Mouse (Mus musculus): ENCODE data around the gene Phlpp1.

The Phlpp1 gene
- long read RNA-seq, experiment 1, partial matches to known transcripts: 1 of 2 reads
- long read RNA-seq, experiment 1, other reads (novel, unspliced or antisense): 1 of 2 reads
- long read RNA-seq, experiment 2, partial matches to known transcripts: 3 of 4 reads
- long read RNA-seq, experiment 2, other reads (novel, unspliced or antisense): 1 of 4 reads

DNA sequence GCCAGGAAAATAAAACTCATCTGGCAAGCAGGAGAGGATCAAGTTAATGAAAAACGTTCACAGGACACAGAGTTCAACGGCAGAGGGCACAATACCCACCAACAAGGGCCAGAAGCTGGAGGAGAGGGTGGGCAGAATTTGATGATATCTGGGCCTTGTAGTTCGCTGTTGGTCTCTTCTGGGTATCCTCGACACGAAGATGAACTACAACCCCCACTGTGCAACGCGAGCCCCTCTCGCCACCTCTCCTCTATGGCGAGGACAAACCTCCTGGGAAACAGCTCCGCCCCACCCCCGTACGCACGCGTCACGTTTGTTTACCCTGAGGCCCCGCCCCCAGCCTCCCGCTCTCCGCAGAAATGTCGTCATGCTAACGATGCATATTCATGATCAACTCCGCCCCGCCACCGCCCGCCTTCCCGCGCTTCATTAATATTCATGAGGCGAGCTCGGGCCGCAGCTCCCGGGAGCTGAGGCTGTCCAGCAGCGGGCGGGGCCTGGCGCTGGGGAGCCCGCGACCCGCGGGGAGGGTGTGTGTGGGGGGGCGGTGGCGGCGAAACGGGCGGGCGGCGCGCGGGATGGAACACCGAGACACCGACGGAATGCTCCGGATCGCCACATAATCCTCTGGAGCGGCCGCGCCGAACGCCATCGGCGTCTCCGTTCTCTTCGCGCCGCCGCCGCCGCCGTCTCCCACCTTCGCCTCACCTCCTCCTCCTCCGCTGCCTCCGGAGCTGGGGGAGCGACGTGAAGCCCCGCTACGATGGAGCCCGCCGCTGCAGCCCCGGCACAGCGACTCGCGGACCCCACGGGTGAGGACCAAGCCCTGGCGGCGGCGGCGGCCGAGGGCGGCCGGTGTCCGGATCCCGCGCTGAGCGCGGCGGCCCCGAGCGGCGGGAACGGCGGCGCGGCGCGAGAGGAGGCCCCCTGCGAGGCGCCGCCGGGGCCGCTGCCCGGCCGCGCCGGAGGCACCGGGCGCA, at the start of gene Phlpp1:
Gene Phlpp1, plus strand, starts transcription at position 512 of the 980 bp plus-strand sequence.
- intact Hi-C loops (cut with DNase I): loop anchor here (2.0 to 10.0 kb wide), 2 partner anchors 143 to 223 kb away; no protein-coding TSS in a partner anchor

DNA sequence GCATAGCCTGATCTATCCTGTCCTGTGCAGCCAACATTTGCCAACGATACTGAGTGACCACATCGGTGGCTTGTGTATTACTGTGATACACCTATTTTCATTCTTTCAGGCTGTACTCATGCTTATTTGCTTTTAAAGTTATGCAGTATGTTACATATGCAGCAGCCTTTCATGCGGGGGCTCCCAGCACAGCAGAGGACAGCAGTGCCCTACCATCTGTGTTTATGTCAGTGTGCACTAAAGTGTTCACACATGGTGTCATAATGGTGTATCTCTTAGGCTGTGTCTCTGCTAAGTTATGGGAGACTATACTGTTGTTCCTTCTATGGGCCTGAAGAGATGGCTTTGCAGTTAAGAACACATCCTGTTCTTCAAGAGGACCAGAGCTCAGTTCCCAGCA, 45.0 kb upstream of the Phlpp1 start:
- intact Hi-C loops (cut with DNase I): no loop called here

DNA sequence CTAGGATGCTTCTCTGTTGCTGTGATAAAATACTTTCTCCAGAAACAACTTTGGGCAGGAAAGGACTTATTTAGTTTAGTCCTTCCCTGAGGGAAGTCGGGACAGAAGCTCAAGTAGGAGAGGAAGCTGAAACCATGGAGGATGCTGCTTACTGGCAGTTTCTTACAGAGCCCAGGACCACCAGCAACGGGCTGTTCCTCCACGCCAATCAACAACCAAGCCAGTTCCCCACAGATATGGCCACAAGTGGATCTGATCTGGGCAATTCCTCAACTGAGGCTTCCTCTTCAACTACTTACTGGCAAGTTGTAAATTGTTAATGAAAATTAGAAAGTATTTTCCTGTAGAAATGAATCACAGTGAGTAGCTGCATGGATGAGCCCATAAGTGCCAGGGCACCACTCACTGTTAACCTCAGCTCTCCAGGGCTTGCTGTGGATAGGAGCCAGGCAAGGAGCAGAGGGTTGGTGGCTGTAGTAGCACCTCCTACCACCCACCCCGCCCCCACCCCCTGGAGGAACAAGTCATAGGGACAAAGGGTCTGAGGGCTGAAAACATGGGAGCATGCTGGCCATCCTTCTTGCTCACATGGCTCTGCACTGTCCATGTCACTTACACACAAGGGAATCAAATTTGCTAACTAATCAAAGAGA, 39.7 kb upstream of the Phlpp1 start:
- intact Hi-C loops (cut with DNase I): no loop called here

DNA sequence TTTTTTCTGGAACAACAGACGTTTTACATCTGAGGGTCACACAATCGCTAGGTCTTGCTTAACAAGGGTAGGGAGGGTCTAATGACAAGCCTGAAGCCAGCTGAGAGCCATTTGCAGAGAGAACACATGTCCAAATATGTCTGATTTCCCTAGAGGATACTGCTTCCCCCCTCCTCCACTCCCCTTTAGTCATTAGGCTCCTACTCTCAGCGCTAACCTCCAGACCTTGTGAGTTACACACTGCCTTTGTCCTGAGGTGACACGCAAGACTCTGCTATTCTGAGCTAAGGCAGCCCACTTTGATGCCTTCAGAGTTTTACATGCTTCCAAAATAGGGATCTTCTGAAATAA, 39.2 kb upstream of the Phlpp1 start:
- intact Hi-C loops (cut with DNase I): no loop called here

DNA sequence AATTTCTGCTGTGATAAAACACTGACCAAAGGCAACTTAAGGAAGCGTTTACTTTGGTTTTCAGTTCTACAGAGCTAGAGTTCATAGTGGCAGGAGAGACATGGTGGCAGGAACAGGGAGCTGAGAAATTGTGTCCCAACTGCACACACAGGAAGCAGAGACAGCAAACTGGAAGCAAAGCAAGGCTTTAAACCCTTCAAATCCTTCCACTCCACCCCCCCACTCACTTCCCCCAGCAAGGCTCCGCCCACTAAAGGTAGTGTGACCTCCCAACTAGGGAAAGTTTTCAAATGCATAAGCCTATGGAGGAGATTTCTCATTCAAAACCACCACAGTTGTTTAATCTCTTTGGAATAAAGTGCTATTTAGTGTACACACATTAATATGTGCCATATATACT, 32.9 kb upstream of the Phlpp1 start:
- intact Hi-C loops (cut with DNase I): no loop called here

DNA sequence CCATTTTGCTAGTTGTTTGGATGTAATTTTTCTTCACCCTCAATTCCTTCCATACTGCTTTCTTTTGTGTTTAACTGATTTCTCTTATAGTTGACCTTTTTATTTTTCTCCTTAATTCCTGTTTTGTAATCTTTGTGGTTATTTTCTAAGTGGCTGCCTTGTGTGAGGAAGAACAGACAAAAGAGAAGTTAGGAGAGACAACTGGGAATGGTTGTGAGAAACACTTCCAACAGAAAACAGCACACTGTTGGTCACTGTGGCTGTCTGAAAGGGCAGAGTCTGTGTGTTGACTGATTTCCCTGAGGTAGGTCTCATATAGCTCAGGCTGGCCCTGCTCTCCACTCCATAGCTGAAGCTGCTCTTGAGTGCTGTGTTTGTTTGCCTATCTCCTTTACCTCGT, 32.4 kb upstream of the Phlpp1 start:
- intact Hi-C loops (cut with DNase I): no loop called here

DNA sequence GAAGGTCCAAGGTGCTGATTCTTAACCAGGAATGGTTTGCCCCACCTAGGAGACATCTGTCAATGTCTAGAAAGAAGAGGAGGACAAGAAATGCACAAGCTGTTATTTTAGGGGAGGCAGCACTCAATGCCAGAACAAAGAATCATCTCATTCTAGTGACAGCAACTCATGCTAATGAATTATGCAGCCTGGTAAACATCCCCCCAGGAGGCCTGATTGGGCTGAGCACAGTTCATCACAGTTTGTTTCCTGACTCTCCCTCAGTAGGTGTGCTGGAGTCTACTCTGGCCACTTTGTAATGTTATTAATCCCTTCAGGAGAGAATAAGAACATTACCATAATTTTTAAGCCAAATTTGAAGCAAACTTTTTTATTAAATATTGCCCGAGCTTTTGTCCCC, 29.5 kb upstream of the Phlpp1 start:
- intact Hi-C loops (cut with DNase I): no loop called here

DNA sequence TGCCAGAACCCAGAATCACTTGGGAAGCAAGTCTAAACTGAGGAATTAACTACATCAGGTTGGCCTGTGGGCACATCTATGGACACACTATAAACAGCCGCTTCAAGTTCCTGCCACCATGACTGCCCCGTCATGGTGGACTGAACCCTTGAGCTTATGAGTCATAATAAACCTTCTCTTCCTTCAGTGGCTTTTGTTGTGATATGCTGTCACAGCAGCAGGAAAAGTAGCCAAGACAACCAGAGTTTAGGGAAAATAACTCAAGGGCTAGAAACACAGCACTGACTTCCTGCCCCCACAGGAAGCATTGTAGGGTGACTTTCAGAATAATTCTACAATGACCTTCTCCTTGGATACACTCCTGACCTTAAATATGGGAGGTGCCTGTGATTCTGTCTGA, 27.0 kb upstream of the Phlpp1 start:
- intact Hi-C loops (cut with DNase I): no loop called here

DNA sequence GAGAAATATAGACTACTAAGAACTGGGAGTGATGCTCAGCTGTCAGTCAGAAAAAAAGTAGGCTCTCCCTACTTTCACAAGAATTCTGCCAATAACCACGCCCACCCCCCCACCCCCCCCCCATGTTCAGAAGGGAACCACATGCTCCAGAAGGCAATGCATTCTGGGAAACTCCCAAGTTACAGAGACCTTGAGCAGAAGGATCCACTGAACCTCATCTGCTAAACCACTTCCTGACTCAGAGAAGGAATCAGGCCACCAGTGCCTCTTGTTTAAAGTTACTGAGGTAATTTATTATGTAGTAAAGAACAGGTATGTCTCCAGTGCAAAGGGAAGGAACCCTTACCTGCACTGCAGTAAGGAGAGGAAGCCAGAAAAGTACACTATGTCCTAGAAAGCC, 26.5 kb upstream of the Phlpp1 start:
- intact Hi-C loops (cut with DNase I): no loop called here

DNA sequence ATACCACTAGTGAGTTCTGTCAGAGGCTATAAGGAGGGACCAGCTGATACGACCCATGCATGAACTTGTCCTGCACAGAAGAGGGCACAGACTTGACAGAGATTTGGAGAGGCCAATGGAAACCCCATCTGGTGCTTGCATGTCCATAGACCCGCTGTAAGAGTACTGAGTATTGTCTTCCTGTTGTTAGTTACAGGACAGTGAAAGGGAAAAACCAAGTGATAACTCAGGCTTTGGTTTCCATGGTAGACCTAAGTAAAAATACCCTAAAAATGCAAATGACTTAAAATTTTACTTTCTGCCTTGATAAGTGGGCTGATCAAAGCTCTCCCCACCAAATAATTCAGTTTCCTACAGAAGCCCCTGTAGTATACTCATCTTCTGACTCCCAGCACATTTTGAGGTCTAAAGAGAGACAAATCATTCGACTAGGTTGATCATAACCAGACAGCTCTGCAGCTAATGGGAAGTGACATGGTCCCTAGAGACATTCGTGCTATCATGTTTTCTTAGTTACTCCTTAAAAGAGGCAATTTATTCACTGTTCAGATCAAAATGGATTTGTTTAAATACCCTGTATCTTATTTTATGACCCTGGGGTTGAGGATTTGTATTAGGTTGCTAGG, 25.9 kb upstream of the Phlpp1 start:
- intact Hi-C loops (cut with DNase I): no loop called here

DNA sequence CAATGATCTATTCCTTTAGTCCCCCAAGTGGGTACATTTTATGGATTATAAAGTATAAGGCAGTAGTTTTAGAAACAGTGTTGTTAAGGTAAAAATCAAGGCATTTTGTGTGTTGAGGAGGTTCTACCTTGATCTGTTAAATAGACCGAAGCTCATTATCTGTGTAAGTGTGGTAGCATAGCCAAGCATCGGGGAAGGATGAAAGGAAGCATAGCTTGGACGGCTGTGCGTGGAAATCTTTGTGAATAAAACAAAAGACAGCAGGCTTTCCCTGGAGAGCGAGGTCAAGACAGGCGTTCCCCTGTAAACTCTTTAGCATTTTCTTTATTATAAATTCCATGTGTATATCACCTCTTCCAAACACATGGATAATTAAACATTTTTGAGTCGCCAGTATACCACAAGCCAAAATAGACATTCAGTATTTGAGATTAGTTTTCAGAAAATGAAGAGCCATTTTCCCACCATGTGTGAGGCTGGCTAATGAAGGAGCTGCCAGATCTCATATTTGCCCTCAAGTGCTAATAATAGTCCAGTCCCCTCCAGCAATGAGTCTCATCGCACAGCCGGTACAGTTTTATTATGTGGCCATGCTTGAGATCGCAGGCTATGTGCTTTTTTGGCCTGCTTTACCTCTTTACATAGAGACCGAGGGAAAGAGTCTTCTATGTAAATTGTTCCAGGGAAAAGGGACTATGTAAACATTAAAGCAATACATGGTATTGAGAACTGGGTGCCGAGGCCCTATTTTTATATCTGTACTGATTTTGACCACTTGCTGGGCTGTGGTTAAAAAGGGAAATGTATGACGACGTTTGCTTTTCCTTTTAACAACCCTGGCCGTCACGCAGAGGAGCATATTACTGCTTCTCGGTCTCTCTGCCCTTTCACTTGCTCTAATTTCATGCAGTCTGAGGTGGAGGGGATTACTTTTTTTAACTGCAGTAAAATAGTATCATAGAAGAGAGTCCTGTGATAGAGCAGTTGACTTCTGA, 22.9 kb upstream of the Phlpp1 start:
- intact Hi-C loops (cut with DNase I): no loop called here

DNA sequence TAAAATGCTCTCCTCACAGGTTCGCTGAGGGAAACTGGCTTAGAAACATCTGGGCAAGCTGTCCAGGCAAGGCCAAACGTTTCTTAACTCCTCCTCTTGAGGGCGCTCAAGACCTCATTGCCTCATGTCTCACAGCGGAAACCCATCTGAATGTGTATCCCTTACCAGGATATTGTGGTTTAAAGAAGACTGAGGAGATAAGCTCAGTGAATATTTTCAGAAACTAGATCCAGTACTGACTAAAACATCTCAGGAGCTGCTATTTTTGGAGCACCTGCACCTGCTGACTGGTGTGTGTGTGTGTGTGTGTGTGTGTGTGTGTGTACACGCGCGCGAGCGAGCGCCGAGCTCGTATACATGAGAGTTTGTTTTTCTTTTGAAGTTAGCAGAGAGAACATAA, 19.7 kb upstream of the Phlpp1 start:
- intact Hi-C loops (cut with DNase I): loop anchor here (5.0 kb wide), 2 partner anchors 80 to 240 kb away; no protein-coding TSS in a partner anchor

DNA sequence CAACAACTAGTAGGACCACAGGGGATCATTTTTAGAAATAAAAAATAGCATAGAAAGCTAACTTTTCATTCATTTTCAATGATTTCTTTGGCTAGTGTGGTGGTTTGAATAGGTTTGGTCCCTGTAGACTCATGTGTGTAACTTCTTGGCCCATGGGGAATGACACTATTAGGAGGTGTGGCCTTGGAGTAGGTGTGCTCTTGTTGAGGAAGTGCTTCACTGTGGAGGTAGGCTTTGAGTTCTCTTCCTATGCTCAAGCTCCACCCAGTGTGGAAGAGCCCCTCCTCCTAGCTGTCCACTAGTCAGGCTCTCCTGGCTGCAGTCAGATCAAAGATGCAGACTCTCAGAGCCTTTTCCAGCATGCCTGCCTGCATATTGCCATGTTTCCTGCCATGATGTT, 18.8 kb upstream of the Phlpp1 start:
- intact Hi-C loops (cut with DNase I): loop anchor here (5.0 kb wide), 2 partner anchors 80 to 240 kb away; no protein-coding TSS in a partner anchor

DNA sequence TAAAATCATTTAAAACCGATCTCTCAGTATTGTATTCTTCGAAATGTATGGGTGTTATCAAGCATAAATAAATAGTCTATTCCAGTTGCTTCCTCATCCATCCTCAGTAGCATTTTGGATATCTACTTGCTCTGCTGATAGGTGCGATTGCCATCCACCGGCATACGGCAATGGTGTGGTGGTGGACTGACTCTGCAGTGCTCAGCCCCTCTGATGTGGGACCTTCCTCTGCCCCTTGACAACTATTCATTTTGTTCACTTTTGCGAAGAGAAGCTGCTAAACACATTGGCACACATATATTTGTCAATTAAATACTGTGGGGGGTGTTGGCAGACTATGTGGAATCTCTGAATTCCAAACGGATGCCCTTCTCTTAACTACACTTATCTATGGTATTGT, 17.0 kb upstream of the Phlpp1 start:
- intact Hi-C loops (cut with DNase I): loop anchor here (5.0 kb wide), 2 partner anchors 82 to 238 kb away; no protein-coding TSS in a partner anchor

DNA sequence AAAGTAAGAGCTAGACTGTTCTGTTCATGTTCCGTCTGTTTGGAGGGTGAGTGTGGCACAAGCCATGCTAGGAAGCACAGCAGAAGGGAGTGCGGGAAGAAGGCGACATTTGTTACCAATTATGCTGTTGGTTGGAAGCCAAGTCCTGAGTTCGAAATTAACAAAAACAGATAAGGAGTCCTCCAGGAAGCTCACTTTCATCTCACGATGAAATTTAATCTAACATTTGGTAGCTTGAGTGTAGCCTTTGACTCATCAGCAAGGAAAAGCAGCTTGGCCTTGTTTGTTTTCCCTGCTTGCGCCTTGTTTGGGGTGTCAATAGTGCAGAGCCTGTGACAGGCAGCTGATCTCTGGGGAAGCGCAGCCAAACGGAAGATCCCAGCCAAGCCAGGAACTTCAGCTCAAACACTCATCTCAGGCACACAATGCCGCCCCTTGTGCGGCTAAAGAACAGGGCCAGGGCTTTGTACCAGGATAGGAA, 16.4 kb upstream of the Phlpp1 start:
- intact Hi-C loops (cut with DNase I): no loop called here

DNA sequence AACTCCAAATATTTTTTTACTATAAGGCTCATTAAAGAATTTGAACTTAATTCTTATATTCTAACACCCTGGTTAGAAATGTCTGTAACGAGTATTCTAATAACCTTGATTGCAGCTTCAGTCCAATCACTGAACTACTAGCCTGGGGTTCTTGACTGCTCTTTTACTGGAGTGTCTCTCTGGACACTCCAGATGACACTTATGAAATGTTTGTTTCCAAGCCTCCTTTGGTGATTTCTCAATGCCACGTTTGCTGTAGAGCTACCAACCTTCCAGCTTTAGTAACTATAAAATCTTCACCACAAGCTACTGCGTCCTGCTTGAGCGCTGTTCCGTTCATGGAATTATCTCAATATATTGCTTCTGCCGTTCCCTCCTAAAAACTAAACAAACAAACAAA, 15.8 kb upstream of the Phlpp1 start:
- intact Hi-C loops (cut with DNase I): no loop called here

DNA sequence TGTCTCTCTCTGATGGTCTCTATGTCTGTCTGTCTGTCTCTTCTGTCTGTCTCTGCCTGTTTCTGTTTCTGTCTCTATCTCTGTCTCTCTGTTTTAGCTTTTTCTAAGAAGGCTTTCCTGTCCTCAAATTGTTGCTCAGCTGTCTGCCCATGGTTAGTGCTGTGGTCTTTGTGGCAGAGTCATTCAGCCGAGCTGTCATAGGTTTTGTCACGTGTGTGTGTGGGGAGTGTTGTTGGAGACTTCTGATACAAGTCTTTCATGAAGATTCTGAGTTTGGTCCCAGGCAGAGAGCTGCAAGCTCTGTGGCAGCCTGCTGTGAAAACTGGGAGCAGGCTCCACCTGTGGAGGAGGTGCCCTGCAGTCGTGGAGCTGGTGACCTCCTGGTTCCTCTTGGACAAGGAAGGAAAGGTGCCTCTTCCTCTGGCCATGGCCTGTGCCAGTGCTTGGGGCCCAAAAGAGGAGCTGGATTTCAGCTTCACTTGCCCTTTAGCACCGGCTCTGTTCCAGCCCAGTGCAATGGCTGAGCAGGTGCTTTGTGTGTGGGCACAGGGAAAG, 13.5 kb upstream of the Phlpp1 start:
- intact Hi-C loops (cut with DNase I): no loop called here

DNA sequence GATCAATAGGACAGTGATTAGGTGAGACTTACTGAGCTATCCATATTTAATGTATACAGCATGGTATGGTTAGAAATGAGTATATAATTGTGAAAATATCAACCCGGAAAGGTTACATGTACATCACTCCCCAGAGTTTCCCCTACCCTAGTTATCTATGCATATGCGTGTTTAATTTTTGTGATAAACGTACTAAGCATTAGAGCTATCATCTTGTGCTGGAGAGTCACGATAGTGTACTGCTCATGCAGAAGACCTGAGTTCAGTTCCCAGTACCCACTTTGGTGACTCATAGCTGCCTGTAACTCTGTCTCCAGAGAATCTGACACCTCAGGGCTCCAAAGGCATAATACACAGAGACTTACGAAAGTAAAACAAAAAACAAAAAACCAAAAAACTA, 11.9 kb upstream of the Phlpp1 start:
- intact Hi-C loops (cut with DNase I): loop anchor here (5.0 kb wide), 1 partner anchor 223 kb away; no protein-coding TSS in a partner anchor

DNA sequence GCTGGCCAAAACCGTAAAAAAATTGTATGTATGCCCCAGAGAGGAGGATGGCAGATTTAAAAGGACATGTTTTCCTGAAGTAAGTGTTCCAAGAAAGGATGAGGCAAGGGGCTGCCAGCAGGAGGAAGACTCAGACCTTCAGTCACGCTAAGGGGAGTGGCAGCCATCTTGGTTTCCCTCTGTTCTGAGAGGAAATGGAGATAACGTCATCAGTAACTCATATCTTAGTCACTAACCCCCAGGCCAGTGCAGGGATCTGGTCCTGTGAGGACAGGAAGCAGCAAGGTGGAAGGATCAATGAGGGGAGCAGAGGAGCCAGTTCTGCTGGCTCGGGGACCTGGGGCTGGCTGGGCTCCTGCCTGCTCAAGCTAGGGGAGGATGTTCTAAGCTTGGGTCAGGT, 10.6 kb upstream of the Phlpp1 start:
- intact Hi-C loops (cut with DNase I): loop anchor here (5.0 kb wide), 1 partner anchor 221 kb away; no protein-coding TSS in a partner anchor

DNA sequence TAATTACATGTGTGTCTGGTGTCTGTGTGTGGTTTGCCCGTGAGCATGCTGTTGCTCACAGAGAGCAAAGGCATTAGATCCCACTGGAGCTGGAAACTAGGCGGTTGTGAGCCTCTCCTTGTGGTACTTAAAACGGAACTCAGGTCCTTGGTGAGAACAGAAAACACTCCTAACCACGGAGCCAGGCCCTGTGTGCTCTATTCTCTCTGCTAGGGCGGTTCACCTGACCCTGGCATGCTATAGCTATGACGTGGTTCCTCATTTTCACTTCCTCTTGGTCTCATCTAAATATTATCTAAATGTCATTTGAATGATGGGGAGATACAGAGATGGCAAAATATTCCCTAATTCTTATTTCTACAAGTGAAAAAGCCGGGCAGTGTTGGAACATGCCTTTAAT, 9.0 kb upstream of the Phlpp1 start:
- intact Hi-C loops (cut with DNase I): loop anchor here (5.0 kb wide), 1 partner anchor 220 kb away; no protein-coding TSS in a partner anchor
